Mouse (Mus musculus) left cerebral cortex, postnatal 4 days (tissue): ENCODE results near the gene Cntn3. TPM values are rescaled to one million over a fixed set of nuclear protein-coding genes. Genes with fewer than 3 reads are reported as not detected.

Experiments
- DNase-seq: peaks from one replicate; pipeline ENCODE4 v3.0.0-alpha.2; 2022
- intact Hi-C: fragments of 180-260 bp; cut with DNase I; formaldehyde crosslinking; loops from one replicate; pipeline ENCODE4 v1.15.1; 2025
- total RNA-seq, 2 experiments: library from RNA; stranded (reverse); gene quantifications; 2 replicates each; pipeline ENCODE4 v1.2.3; 2021

Gene Cntn3
- total RNA-seq, 2 experiments from 2014 or later, result 20.5 to 22.9 TPM

- intact Hi-C loops, result no loop called here
- DNase-seq, result no peak
These were observed 87.4 kb downstream of the Cntn3 start for GRCm38 (mm10) chr6:102485509-102485908.

GRCm38 (mm10) chr6:102478320-102479080 lies 94.4 kb downstream of the Cntn3 start:
- DNase-seq, result no peak
- intact Hi-C loops, result no loop called here

- intact Hi-C loops, result no loop called here
- DNase-seq, result no peak
These were observed 134.5 kb downstream of the Cntn3 start for GRCm38 (mm10) chr6:102438353-102438752.

GRCm38 (mm10) chr6:102427549-102427948 lies 145.4 kb downstream of the Cntn3 start:
- no peak for DNase-seq
- intact Hi-C loops, result no loop called here

- intact Hi-C loops, result no loop called here
- DNase-seq, result no peak
These were observed 151.1 kb downstream of the Cntn3 start for GRCm38 (mm10) chr6:102421781-102422180.

GRCm38 (mm10) chr6:102388590-102388989 lies 184.3 kb downstream of the Cntn3 start:
- no peak for DNase-seq
- intact Hi-C loops, result no loop called here

- intact Hi-C loops, result no loop called here
- DNase-seq, result no peak
These were observed 200.8 kb downstream of the Cntn3 start for GRCm38 (mm10) chr6:102372112-102372511.

- intact Hi-C loops, result no loop called here
- no peak for DNase-seq
These were observed 209.0 kb downstream of the Cntn3 start for GRCm38 (mm10) chr6:102363880-102364279.

- intact Hi-C loops, result no loop called here
These were observed 209.5 kb downstream of the Cntn3 start for GRCm38 (mm10) chr6:102363291-102363832.

GRCm38 (mm10) chr6:102332144-102332543 lies 240.8 kb downstream of the Cntn3 start:
- intact Hi-C loops, result no loop called here
- DNase-seq, result no peak

More at GRCm38 (mm10) chr6:102363291-102363832, 209.5 kb downstream of the Cntn3 start:
- DNase-seq, result no peak

GRCm38 (mm10) chr6:102326711-102327110 lies 246.2 kb downstream of the Cntn3 start:
- intact Hi-C loops, result no loop called here
- DNase-seq, result no peak

GRCm38 (mm10) chr6:102322614-102323284 lies 250.2 kb downstream of the Cntn3 start:
- no peak for DNase-seq

GRCm38 (mm10) chr6:102319755-102320154 lies 253.1 kb downstream of the Cntn3 start:
- DNase-seq, result no peak
- intact Hi-C loops, result no loop called here

More at GRCm38 (mm10) chr6:102322614-102323284, 250.2 kb downstream of the Cntn3 start:
- intact Hi-C loops, result no loop called here

GRCm38 (mm10) chr6:102282889-102283288 lies 290.0 kb downstream of the Cntn3 start:
- intact Hi-C loops, result no loop called here
- DNase-seq, result no peak

GRCm38 (mm10) chr6:102231015-102231414 lies 341.9 kb downstream of the Cntn3 start:
- no peak for DNase-seq
- intact Hi-C loops, result no loop called here

- DNase-seq, result no peak
- intact Hi-C loops, result no loop called here
These were observed 386.6 kb downstream of the Cntn3 start for GRCm38 (mm10) chr6:102186316-102186715.

- intact Hi-C loops, result no loop called here
- no peak for DNase-seq
These were observed 402.0 kb downstream of the Cntn3 start for GRCm38 (mm10) chr6:102170913-102171312.

GRCm38 (mm10) chr6:102161186-102161585 lies 411.7 kb downstream of the Cntn3 start:
- DNase-seq, result no peak
- intact Hi-C loops, result no loop called here

- intact Hi-C loops, result no loop called here
- DNase-seq, result no peak
These were observed 451.2 kb downstream of the Cntn3 start for GRCm38 (mm10) chr6:102121676-102122075.

- DNase-seq, result no peak
- intact Hi-C loops, result no loop called here
These were observed 452.9 kb downstream of the Cntn3 start for GRCm38 (mm10) chr6:102120003-102120402.

GRCm38 (mm10) chr6:102113629-102114028 lies 459.3 kb downstream of the Cntn3 start:
- no peak for DNase-seq
- intact Hi-C loops, result no loop called here
